Mouse (Mus musculus) stomach, postnatal 0 days (tissue): ENCODE data around the gene Ip6k3. TPM values are rescaled to one million over a fixed set of nuclear protein-coding genes. Genes with fewer than 3 reads are reported as not detected.

Source experiments
- ATAC-seq: fragments of 200-750 bp; cut with Nextera tagmentation; 2 replicates; pipeline ENCODE4 v1.8.0; 2017; ENCODE audit not compliant: low FRiP score, low TSS enrichment
- DNase-seq: peaks from one replicate; pipeline ENCODE4 v3.0.0-alpha.2; 2016; ENCODE audit warnings: low spot score
- H3K27ac ChIP-seq: fragments of 300-500 bp; sonication (generic); replicated peaks from 2 replicates; pipeline ENCODE4 v1.5.1; 2014; ENCODE audit warnings: mild to moderate bottlenecking, control low read depth
- H3K27me3 ChIP-seq: fragments of 300-500 bp; sonication (generic); 2 replicates; pipeline ENCODE4 v1.6.1; 2014; ENCODE audit warnings: low read length; ENCODE audit not compliant: control insufficient read depth, insufficient read depth
- H3K36me3 ChIP-seq: fragments of 300-500 bp; sonication (generic); 2 replicates; pipeline ENCODE4 v1.6.1; 2014; ENCODE audit warnings: low read length, mixed read lengths; ENCODE audit not compliant: control insufficient read depth, insufficient read depth
- H3K4me1 ChIP-seq: fragments of 300-500 bp; sonication (generic); replicated peaks from 2 replicates; pipeline ENCODE4 v1.6.1; 2014; ENCODE audit warnings: antibody characterized with exemption; ENCODE audit not compliant: control insufficient read depth, insufficient read depth
- H3K4me2 ChIP-seq: fragments of 300-500 bp; sonication (generic); replicated peaks from 2 replicates; pipeline ENCODE4 v1.6.1; 2014; ENCODE audit warnings: low read depth, mild to moderate bottlenecking, control low read depth, moderate library complexity
- H3K4me3 ChIP-seq: fragments of 300-500 bp; sonication (generic); 2 replicates; pipeline ENCODE4 v1.5.1; 2014; ENCODE audit warnings: low read depth, low read length, control low read depth
- H3K9ac ChIP-seq: fragments of 300-500 bp; sonication (generic); 2 replicates; pipeline ENCODE4 v1.6.1; 2014; ENCODE audit warnings: mild to moderate bottlenecking, low read length, control low read depth, mixed read lengths
- H3K9me3 ChIP-seq: fragments of 300-500 bp; sonication (generic); 2 replicates; pipeline ENCODE4 v1.6.1; 2016; ENCODE audit warnings: low read length; ENCODE audit not compliant: control insufficient read depth
- CTCF ChIP-seq: IDR thresholded peaks from 2 replicates; pipeline ENCODE4 v1.5.1; 2016; ENCODE audit warnings: antibody characterized with exemption, low read depth, mild to moderate bottlenecking, moderate library complexity
- EP300 ChIP-seq: optimal IDR thresholded peaks from 2 replicates; pipeline ENCODE3; 2016; ENCODE audit warnings: antibody characterized with exemption
- WGBS: fragments of 180-500 bp; shearing (Covaris S2); extraction: QIAGEN DNeasy Blood & Tissue Kit; methylation state at CpG from one replicate; pipeline ENCODE4 v1.1.7; 2014; 5-methylcytosine and 5-hydroxymethylcytosine counted together
- polyA plus RNA-seq: library from polyadenylated mRNA; unstranded; fragments of >200 nt; fragmentation: Nextera tagmentation; extraction: Ambion mirVana; gene quantifications from 2 replicates; pipeline ENCODE4 v1.2.1, GENCODE M21; 2015

The Ip6k3 gene
- polyA plus RNA-seq, 1 experiment from 2014 or later = 0.13 TPM

DNA sequence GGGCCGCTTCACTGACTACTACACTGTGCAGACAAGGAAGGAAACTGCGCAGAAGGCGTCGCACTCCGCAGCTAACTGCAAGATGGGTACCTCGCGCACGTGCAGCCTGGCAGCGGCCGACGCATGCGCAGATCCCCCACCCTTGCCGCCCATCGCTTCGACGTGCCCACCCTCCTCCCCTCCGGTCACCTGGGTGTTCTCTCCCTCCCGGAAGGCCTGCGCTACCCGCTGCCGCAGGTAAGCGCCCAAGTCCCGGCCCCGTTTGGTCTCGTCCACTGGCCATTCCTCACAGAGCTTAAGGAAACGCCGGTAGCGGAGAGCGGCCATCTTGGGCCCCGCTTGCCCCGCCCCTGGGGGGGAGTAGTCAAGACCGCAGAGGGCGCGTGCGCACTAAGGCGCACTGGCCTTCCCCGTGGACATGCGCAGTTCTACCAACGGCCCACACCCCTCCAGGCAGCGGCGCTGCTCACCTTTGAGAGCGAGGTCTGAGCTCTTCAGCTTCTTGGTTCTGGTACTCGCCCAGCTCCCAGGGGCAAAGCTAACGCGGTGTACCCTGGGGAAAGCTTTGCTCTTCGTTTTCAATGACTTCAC lies 33.9 kb downstream of the Ip6k3 start, which contains the start of gene Uqcc2:
TSS of gene Uqcc2 (minus strand) at position 366 of the 591 bp plus-strand sequence.
- peaks cover 3% of the 10 kb centered on the region; the same call in 1 of the 2 replicates for H3K4me1 ChIP-seq
- ATAC-seq (peak; percentile 90), DNase-seq (peak; percentile 98)
- peak within 1 kb of the TSS; percentile 74 for H3K9ac ChIP-seq
- no peaks in the 10 kb centered on the region for H3K9me3 ChIP-seq
- peak within 1 kb of the TSS; percentile 57 for H3K4me2 ChIP-seq
- no peaks in the 10 kb centered on the region for H3K27me3 ChIP-seq
- TF ChIP-seq CTCF (peak; percentile 86), EP300 (no peak)
- peak within 1 kb of the TSS; percentile 69 for H3K4me3 ChIP-seq
- under 1% methylated on average over 43 of the region's 46 CpGs for WGBS
- peak within 1 kb of the TSS; percentile 79 for H3K27ac ChIP-seq
- no peaks in the 10 kb centered on the region for H3K36me3 ChIP-seq

DNA sequence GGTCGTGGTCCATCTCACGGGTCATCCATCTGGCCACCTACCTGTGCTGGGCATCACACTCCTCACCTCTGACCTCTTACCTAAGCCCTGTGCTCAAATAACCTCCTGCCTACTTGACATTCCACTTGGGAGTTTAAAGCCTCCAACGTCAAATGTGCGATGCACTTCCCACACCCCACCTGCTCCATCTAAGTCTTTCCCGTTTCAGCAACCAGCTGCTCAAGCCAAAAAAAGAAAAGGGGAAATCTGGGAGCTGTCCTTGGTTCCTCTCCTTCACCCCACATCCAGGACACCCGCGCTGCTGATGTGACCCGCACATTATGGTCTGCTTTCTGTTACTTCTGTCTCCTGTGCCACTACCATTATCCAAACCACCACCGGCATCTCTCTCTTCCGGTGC lies 35.4 kb downstream of the Ip6k3 start:
- H3K27me3 ChIP-seq = no peaks in the 10 kb centered on the region
- WGBS = 79% methylated on average over 10 of the region's 10 CpGs
- H3K9ac ChIP-seq = no peak overlapping the region
- no peak overlapping the region for H3K4me2 ChIP-seq
- no peak overlapping the region for H3K27ac ChIP-seq
- ATAC-seq (no peak), DNase-seq (no peak)
- H3K4me1 ChIP-seq = peaks cover 3% of the 10 kb centered on the region; the same call in 1 of the 2 replicates
- H3K4me3 ChIP-seq = no peak overlapping the region
- H3K36me3 ChIP-seq = no peaks in the 10 kb centered on the region
- no peak for TF ChIP-seq EP300
- no peak for TF ChIP-seq CTCF
- no peaks in the 10 kb centered on the region for H3K9me3 ChIP-seq

DNA sequence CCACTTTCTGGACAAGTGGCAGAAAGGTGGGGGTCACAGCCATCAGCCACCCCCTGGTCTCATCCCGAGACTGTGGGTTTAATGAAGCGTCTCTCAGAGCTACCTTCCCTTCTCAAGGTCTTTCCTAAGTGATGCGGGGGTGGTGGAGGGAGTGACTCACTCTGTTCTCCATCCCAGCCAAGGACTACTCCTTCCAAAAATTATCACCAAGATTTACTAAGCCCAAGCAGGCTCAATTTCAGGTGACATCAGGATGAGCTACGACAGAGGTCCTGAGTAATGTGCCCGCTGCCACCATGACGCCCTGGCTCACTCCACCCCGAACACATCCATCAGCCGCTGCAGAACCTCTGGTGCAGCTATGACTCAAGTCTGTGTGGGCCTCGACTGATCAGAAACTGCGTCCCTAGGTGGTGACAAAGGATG lies 36.3 kb downstream of the Ip6k3 start:
- Histone ChIP-seq H3K9ac (0 out of 2 replicates have a peak overlapping the region, but pooled peaks have one; percentile 18), H3K4me2 (no peak overlapping the region), H3K27ac (no peak overlapping the region), H3K9me3 (no peaks in the 10 kb centered on the region), H3K4me1 (peaks cover 3% of the 10 kb centered on the region; the same call in 1 of the 2 replicates), H3K36me3 (no peaks in the 10 kb centered on the region), H3K27me3 (no peaks in the 10 kb centered on the region), H3K4me3 (no peak overlapping the region)
- TF ChIP-seq EP300 = no peak
- TF ChIP-seq CTCF = no peak
- DNase-seq (no peak), ATAC-seq (no peak)
- WGBS = 78% methylated on average over 10 of the region's 10 CpGs

DNA sequence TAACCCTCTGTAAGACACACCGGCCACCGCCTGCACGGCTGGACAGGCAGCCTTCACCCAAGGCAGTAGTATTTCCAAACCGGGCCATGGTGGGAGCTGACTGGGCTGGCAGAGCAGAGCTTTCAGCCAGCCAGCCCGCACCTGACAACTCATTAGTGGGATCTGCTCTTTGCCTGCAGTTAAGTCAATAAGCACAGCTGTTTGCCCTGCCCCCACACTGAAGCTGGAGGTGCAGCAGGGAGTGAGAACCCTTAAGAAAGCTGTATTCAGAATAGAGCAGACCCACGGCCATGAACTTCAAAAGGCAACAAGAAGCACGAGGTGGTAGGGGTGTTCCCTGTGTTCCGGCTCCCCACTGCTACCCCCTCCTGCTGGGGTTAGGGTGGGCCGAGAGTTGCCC lies 37.3 kb downstream of the Ip6k3 start:
- 38% methylated on average over 9 of the region's 9 CpGs for WGBS
- DNase-seq = peak; percentile 72
- TF ChIP-seq CTCF (no peak), EP300 (no peak)
- H3K36me3 ChIP-seq = no peaks in the 10 kb centered on the region
- no peak overlapping the region for H3K4me2 ChIP-seq
- H3K9ac ChIP-seq = 0 out of 2 replicates have a peak overlapping the region, but pooled peaks have one; percentile 18
- no peaks in the 10 kb centered on the region for H3K27me3 ChIP-seq
- H3K4me3 ChIP-seq = no peak overlapping the region
- H3K9me3 ChIP-seq = no peaks in the 10 kb centered on the region
- ATAC-seq = no peak
- H3K4me1 ChIP-seq = peaks cover 3% of the 10 kb centered on the region; the same call in 1 of the 2 replicates
- H3K27ac ChIP-seq = no peak overlapping the region

DNA sequence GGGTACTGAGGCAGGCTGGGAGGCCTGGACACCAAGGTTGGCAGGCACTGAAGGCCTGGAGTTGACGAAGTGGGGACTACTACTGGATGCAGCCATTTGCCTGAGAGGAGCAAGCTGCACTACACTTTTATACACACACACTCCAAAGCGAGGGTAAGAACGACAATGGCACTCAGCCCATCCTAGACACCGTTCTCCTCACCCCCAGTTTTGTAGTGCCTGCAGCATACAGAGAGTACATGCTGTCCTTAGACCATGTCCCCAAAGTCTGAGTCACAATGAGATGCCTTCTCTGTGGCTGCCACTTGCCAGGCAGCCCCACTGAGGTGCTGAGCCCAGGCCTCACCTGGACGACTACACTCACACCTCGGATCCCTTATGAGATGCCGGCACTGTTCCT lies 37.8 kb downstream of the Ip6k3 start:
- Histone ChIP-seq H3K4me3 (no peak overlapping the region), H3K27ac (no peak overlapping the region), H3K4me2 (no peak overlapping the region), H3K36me3 (no peaks in the 10 kb centered on the region), H3K9ac (no peak overlapping the region), H3K4me1 (peaks cover 3% of the 10 kb centered on the region; the same call in 1 of the 2 replicates), H3K27me3 (no peaks in the 10 kb centered on the region), H3K9me3 (no peaks in the 10 kb centered on the region)
- DNase-seq (no peak), ATAC-seq (no peak)
- 62% methylated on average over 7 of the region's 7 CpGs for WGBS
- TF ChIP-seq EP300 = no peak

DNA sequence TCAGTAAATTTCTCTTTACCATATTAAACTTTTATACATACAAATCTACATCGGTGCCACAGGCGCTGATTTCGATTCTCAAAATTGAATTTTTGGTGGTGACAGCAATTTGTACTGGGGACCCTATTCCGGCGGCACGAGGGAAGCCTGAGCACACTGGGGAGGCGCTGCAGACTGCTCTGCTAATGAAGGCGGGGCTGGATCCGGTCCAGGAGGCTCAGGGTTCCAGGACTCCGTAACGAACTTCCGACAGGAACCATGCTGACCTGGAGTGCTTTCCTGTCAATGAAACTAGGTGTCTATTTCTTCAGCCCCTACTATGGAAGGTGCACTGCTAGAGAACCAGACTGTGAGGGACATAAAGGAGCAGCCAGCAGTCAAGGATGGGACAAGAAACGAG lies 38.3 kb downstream of the Ip6k3 start:
- Histone ChIP-seq H3K9me3 (no peaks in the 10 kb centered on the region), H3K36me3 (no peaks in the 10 kb centered on the region), H3K4me2 (no peak overlapping the region), H3K9ac (no peak overlapping the region), H3K27ac (no peak overlapping the region), H3K4me3 (no peak overlapping the region), H3K4me1 (peaks cover 3% of the 10 kb centered on the region; the same call in 1 of the 2 replicates), H3K27me3 (no peaks in the 10 kb centered on the region)
- no peak for ATAC-seq
- WGBS = 64% methylated on average over 13 of the region's 13 CpGs
- TF ChIP-seq CTCF (no peak), EP300 (no peak)
- no peak for DNase-seq
